Mouse (Mus musculus) gastrocnemius, postnatal 14 days (tissue): ENCODE measurements around the gene Hsf5. TPM values are rescaled to one million over a fixed set of nuclear protein-coding genes. Genes with fewer than 3 reads are reported as not detected.

Source experiments
- DNase-seq: peaks from one replicate; pipeline ENCODE4 v3.0.0; 2021; ENCODE audit warnings: mixed read lengths
- intact Hi-C: fragments of 180-260 bp; cut with DNase I; formaldehyde crosslinking; loops from one replicate; pipeline ENCODE4 v1.15.1; 2025; ENCODE audit warnings: low total_unique reads
- total RNA-seq, 2 experiments: library from RNA; stranded (reverse); gene quantifications; 2 replicates each; pipeline ENCODE4 v1.2.3; 2021

Hsf5 gene
- total RNA-seq, 2 experiments from 2014 or later: not detected

DNA sequence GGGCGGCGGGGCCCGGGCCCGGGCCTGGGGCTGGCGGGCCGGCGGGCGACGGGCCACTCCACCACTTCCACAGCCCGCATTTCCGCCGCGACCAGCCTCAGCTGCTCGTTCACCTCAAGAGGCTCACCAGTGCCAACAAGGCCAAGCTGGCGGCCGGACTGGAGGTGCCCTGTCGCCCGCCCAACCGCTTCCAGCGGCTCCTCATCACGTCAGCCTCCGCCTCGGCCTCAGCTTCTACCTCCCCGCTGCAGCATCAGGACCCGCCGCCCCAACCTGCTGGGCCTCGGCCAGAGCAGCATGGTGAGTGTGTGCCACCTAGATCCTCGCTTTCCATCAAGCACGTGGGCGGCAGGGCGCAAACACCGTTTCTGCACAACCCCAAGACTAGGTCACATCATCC lies 642 bp downstream of the Hsf5 start:
- intact Hi-C loops: no loop called here
- no peak for DNase-seq

GRCm38 (mm10) chr11:87623160-87623559 lies 6.2 kb downstream of the Hsf5 start:
- intact Hi-C loops: no loop called here

GRCm38 (mm10) chr11:87629859-87630258 lies 12.9 kb downstream of the Hsf5 start:
- intact Hi-C loops: no loop called here
- peak; percentile 13 for DNase-seq

More at GRCm38 (mm10) chr11:87623160-87623559, 6.2 kb downstream of the Hsf5 start:
- no peak for DNase-seq

GRCm38 (mm10) chr11:87638793-87639192 lies 21.8 kb downstream of the Hsf5 start:
- intact Hi-C loops: no loop called here
- DNase-seq: no peak

- peak; percentile 63 for DNase-seq
- intact Hi-C loops: no loop called here
Measured at GRCm38 (mm10) chr11:87639206-87639605, 22.2 kb downstream of the Hsf5 start.

- intact Hi-C loops: no loop called here
- DNase-seq: no peak
Measured at GRCm38 (mm10) chr11:87642865-87643264, 25.9 kb downstream of the Hsf5 start.

GRCm38 (mm10) chr11:87654693-87655092 lies 37.7 kb downstream of the Hsf5 start:
- intact Hi-C loops: no loop called here
- DNase-seq: no peak

DNA sequence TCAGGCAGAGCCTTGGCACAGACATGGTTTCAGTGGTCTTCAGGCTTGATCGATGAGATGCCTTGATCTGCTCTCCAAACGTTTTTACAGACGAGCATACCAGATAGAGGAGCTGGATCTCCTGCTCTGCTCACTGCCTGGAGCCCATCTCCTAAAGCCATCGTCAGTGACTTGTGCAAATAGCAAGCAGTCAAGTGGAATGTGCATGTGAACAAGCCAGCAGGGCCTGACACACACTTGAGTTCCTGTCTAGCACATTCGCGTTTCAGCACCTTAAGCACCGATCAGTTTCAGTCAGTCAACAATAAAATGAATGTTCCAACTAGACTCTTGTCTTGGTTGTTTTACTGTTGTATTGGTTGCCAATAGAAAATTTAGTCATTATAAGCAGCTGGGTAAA lies 42.3 kb downstream of the Hsf5 start:
- DNase-seq: no peak
- intact Hi-C loops: no loop called here

DNA sequence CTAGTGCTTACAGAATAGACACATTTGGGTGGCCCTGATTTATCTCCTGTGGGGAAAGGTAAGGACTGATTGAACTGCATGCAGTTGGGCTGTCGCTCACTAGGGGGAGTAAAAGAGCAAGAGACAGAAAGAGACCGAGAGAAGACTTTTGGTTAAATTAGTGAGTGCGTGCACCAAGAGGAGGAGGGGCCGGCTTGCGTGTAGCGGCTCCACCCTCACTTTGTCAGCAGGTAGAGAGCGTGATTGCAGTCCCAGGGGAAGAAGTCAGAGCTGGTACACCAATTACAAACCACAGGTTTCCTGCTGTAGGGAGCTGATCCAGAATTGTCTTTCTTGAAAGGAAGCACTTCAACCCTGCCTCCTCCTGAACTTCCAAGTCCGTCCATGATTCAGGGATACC lies 45.4 kb downstream of the Hsf5 start, which contains the start of gene Rnf43:
Gene Rnf43, plus strand, starts transcription at position 316 of the 400 bp plus-strand sequence.
- peak; percentile 59 for DNase-seq
- intact Hi-C loops: loop anchor here (5.0 kb wide), 1 partner anchor 110 kb away; no protein-coding TSS in a partner anchor

GRCm38 (mm10) chr11:87662822-87663221 lies 45.9 kb downstream of the Hsf5 start:
- intact Hi-C loops: loop anchor here (5.0 kb wide), 1 partner anchor 109 kb away; no protein-coding TSS in a partner anchor
- no peak for DNase-seq

- intact Hi-C loops: loop anchor here (5.0 kb wide), 1 partner anchor 108 kb away; no protein-coding TSS in a partner anchor
- DNase-seq: no peak
Measured at GRCm38 (mm10) chr11:87663948-87664347, 47.0 kb downstream of the Hsf5 start.

GRCm38 (mm10) chr11:87664521-87664920 lies 47.6 kb downstream of the Hsf5 start:
- intact Hi-C loops: loop anchor here (5.0 kb wide), 1 partner anchor 108 kb away; no protein-coding TSS in a partner anchor

GRCm38 (mm10) chr11:87665224-87665623 lies 48.3 kb downstream of the Hsf5 start:
- intact Hi-C loops: no loop called here
- no peak for DNase-seq

More at GRCm38 (mm10) chr11:87664521-87664920, 47.6 kb downstream of the Hsf5 start:
- no peak for DNase-seq

DNA sequence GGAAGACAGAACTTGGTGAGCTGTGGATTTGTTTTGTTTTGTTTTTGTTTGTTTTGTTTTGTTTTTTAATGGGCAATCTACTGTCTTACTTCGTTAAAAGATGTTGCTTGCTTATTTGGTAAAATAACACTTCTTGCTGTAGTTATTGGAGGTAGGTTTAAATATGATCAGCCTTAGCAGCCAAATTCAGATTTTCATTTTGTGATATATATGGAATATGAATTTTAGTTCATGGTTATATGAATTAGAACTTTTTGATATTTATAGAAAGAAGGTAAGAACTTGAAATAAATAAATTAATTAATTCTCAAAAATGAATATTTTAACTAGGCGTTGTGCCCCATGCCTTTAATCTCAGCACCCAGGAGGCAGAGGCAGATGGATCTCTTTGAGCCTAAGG lies 48.7 kb downstream of the Hsf5 start:
- no peak for DNase-seq
- intact Hi-C loops: no loop called here

- no peak for DNase-seq
- intact Hi-C loops: no loop called here
Measured at GRCm38 (mm10) chr11:87666256-87667035, 49.5 kb downstream of the Hsf5 start.

GRCm38 (mm10) chr11:87667107-87668090 lies 50.4 kb downstream of the Hsf5 start:
- intact Hi-C loops: no loop called here
- DNase-seq: no peak

GRCm38 (mm10) chr11:87673282-87673681 lies 56.3 kb downstream of the Hsf5 start:
- DNase-seq: no peak
- intact Hi-C loops: no loop called here

DNA sequence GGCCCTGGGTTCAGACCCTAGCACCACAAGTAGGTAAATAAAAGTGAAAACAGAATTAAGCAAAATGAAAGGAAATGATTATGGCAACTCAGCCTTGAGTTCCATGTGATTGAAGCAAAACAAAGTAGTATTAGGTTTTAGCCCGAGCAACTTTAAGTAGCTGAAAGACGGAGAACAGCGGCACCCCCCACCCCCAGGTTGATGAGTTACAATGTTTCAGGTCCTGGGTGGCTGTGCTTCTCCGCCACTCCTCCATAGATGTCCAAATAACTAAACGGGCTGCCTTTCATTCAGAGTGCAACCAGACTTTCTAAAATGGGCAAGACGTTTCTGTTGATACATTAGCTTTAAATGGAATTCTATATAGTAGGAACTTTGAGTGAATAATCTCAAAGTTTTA lies 58.6 kb downstream of the Hsf5 start:
- no peak for DNase-seq
- intact Hi-C loops: no loop called here

DNA sequence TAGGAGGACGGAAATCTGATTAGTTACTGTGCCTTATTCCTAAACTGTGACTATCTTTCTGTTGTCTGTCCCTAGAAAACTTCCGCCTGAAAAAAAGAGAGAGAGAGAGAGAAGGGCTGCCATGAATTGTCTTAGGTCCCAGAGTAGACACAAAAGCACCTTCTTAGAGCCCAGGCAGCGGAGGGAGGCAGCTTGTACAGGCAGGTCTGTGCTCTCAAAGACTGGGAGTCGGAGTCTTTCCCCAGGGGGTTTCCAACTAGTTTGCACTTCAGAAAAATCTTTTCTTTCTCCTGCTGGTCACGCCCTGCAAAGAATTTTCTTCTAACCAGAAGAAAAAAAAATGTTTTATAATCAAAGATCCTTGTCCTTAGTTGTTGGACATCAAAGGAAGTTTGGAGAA lies 60.8 kb downstream of the Hsf5 start:
- intact Hi-C loops: no loop called here
- no peak for DNase-seq

DNA sequence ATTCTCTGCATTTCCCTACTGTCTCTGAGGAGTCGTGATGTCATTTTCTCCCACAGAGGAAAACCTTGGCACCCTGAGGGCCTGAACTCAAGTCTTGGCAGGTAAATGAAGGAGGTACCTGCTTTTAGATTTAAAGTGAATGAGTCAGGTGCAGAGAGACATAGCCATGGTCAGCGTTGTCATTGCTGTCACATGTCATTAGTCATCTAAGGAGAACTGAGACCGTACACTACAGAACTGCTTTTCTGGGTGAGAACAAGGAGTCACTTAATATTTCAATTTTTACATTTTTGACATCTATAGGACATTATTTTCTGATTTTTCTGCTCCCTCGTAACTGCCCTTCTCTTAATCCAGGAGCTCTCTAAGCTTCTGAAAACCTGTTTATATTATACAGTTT lies 61.6 kb downstream of the Hsf5 start:
- no peak for DNase-seq
- intact Hi-C loops: no loop called here
